Mouse (Mus musculus) ES-E14 (cell line): ENCODE measurements around the gene Rtl8a.
"Not testable (repeated sequence)": the region's sequence is repeated elsewhere in the genome, so short reads cannot be mapped to it uniquely, and the experiment has no call there.

Experiments
- CHD2 ChIP-seq: IDR thresholded peaks from 2 replicates; pipeline ENCODE4 v1.6.1; 2014; ENCODE audit warnings: mild to moderate bottlenecking, low read depth, low read length, inconsistent platforms
- ZNF384 ChIP-seq: IDR thresholded peaks from 2 replicates; pipeline ENCODE4 v1.6.1; 2012; ENCODE audit warnings: low read depth, low read length, inconsistent platforms

- not testable (repeated sequence) for TF ChIP-seq ZNF384, CHD2
Observed at GRCm38 (mm10) chrX:53682650-53683049, 39.2 kb upstream of the Rtl8a start.
